Mouse (Mus musculus) subcutaneous adipose tissue, adult 2 months (tissue): ENCODE measurements around the gene 1700013H16Rik. TPM values are rescaled to one million over a fixed set of nuclear protein-coding genes. Genes with fewer than 3 reads are reported as not detected.

ENCODE experiments used
- polyA plus RNA-seq: library from polyadenylated mRNA; depleted of rRNA; stranded (reverse); fragments of >200 nt; gene quantifications from 2 replicates; pipeline ENCODE4 v1.2.3, GENCODE M21; 2012; ENCODE audit warnings: low replicate concordance; rRNA removed

Gene 1700013H16Rik
- polyA plus RNA-seq: not detected in 2 replicates

DNA sequence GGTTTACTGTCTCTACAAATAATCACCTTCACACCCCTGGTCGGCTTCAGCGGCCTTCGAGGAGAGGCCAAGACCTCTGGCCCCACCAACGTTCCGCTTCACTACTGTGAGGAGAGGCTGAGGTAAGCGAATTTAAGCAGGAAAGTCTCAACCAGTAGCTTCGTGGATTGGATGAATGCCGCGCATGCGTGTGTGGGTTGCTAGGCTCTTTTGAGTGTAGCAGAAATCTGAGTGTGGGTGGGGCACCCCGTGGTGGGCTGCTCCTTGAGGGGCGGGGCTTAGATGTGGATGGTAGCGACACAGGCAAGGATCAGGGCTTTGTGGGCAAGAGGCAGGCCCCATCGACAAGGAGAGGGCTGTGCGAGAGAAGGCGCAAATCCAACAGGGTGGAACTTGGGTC lies at the start of gene 1700013H16Rik:
1700013H16Rik (minus strand) TSS at position 96 of the 400 bp plus-strand sequence.

DNA sequence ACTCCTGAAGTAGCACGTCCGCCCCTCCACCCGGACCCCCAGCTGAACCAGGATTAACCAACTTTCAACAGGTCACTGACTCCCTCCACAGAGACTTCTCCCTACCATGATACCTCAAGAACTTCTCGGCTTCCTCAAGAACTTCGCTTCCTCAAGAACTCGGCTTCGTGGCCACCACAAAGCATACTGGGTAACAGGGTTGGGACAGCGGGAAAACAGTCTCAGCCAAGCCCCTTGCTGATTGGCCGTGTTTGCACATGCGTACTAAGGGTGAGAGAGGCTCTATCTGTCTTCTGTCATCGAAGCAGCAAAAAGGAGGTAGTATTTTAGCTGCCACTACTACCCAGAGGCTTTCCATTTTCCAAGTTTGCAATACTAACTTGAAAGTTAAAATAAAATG lies 39.9 kb upstream of the 1700013H16Rik start, which contains the start of gene Xlr:
Xlr (minus strand) TSS at position 188 of the 400 bp plus-strand sequence.

DNA sequence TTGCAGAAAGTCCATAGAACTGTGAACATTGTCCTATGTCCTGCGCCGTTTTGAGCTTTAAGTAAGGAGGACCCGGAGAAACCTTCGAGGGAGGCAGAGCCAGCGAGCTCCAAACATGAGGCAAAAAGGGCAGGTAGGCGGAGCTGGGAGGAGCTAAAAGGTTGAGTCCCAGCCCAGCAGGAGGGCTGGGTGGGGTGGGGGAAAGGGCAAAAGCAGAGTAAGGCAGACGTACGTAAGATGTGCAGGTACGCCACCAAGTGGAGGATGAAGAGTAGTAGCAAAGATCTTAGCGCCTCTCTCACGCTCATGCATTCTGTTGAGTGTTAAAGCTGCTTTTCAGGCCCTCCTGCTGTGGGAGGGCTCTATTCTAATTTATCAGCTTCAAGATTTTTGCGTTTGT lies 18.6 kb upstream of the 1700013H16Rik start, which contains the start of gene Zfp36l3:
Zfp36l3 (minus strand) TSS at position 119 of the 400 bp plus-strand sequence.

DNA sequence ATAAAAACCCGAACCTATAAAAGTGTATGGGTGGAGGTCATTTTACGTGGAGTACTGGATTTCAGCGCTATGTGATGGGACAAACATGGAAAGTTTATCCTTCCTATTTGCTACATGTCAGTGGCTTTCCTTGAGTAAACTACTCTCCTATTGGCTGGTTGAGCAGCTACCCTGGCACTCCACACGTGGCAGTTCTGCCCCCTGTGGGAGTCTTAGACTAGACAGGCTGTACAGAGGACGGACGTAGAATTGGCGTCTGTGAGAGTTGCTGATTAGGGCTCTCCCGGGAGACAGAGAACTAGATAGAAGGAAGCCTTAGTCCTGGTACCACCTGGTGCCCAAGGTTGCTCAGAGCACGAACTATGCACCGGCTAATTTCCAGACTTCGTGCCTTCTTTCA lies 33.0 kb downstream of the 1700013H16Rik start, which contains the start of gene 4930502E18Rik:
4930502E18Rik (plus strand) TSS at position 231 of the 400 bp plus-strand sequence.

Other genes starting within 250 kb of the 1700013H16Rik start
- gene Rtl8c, start 149.8 kb downstream of the 1700013H16Rik start, polyA plus RNA-seq: 54.6 and 67.2 TPM in 2 replicates
- gene Gm14597, start 148.9 kb downstream of the 1700013H16Rik start, polyA plus RNA-seq: not detected in 2 replicates
- gene Rtl8a, start 114.1 kb downstream of the 1700013H16Rik start, polyA plus RNA-seq: 271 and 298 TPM in 2 replicates
- gene Rtl8b, start 87.4 kb downstream of the 1700013H16Rik start, polyA plus RNA-seq: 269 and 359 TPM in 2 replicates
- 0.13 TPM in 1 of 2 replicates, not detected in the other for gene 4930502E18Rik, start 33.0 kb downstream of the 1700013H16Rik start, polyA plus RNA-seq
- gene Zfp36l3, start 18.6 kb upstream of the 1700013H16Rik start, polyA plus RNA-seq: 0.07 TPM in 1 of 2 replicates, not detected in the other
- 0.12 and 0.14 TPM in 2 replicates for gene Xlr, start 39.9 kb upstream of the 1700013H16Rik start, polyA plus RNA-seq